ENCODE assay signal across 10 mouse cellular contexts in the genomic region with DNA sequence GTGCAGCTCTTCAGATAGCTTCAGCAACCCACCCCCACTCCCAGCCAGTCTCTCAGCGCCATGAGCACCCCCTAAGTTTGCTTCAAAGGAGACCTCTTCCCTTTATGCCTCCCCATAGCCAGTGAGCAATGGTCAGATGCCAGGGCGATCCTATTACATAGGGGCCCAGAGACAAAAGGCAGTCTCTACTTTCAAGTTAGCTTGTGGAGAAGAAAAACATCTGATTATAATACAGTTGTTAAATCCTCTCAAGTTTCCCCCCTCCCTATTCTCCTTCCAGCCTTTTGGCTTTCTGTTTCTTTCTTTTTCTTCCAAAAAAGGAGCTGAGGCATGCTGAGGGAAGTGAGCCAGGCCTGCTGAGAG.
DNase-seq lines count a peak whose midpoint lies in the region; ATAC-seq and TF ChIP-seq lines count a peak whose summit lies in the region.
"Had no signal": no experiment of that assay in that cellular context is flagged by ENCODE, and none has a peak within 500 bp of the region (broad histone marks: within the 10 kb centered on the region; RNA-seq: fewer than 3 reads in every experiment).

No protein-coding gene starts in this region.

- H3K4me3 ChIP-seq in kidney, embryonic 15.5 days (replicated peaks): no peak overlapping the region
- no peak overlapping the region for H3K4me3 ChIP-seq in embryonic facial prominence, embryonic 12.5 days
- no peak overlapping the region for H3K4me3 ChIP-seq in limb, embryonic 13.5 days
- H3K4me3 ChIP-seq in left cerebral cortex, adult 2 months: no peak overlapping the region
- H3K4me3 ChIP-seq in liver, embryonic 11.5 days (ENCODE audit: low read depth, low read length): no peak overlapping the region
- H3K4me3 ChIP-seq: heart, embryonic 12.5 days had no signal

- no peaks in the 10 kb centered on the region for H3K27me3 ChIP-seq in kidney, embryonic 15.5 days
- no peaks in the 10 kb centered on the region for H3K27me3 ChIP-seq in embryonic facial prominence, embryonic 12.5 days
- peaks cover 4% of the 10 kb centered on the region; the same call in 1 of the 2 replicates for H3K27me3 ChIP-seq in limb, embryonic 13.5 days
- H3K27me3 ChIP-seq in liver, embryonic 11.5 days (replicated peaks; ENCODE audit: control insufficient read depth, insufficient read depth, low read length): no peaks in the 10 kb centered on the region
- H3K27me3 ChIP-seq: heart, embryonic 12.5 days had no signal

- no peak for TF ChIP-seq CTCF in left cerebral cortex, adult 2 months (IDR thresholded peaks at IDR 0.05)

- H3K4me1 ChIP-seq in kidney, embryonic 15.5 days: peaks cover 32% of the 10 kb centered on the region
- peaks cover 32% of the 10 kb centered on the region for H3K4me1 ChIP-seq in embryonic facial prominence, embryonic 12.5 days
- H3K4me1 ChIP-seq in limb, embryonic 13.5 days: peaks cover 76% of the 10 kb centered on the region
- H3K4me1 ChIP-seq in liver, embryonic 11.5 days (replicated peaks; ENCODE audit: control insufficient read depth, insufficient read depth, low read length): peaks cover 16% of the 10 kb centered on the region

- WGBS in kidney, embryonic 15.5 days: 31% methylated on average over 2 of the region's 2 CpGs
- WGBS in embryonic facial prominence, embryonic 12.5 days: 24% methylated on average over 2 of the region's 2 CpGs
- WGBS in limb, embryonic 13.5 days: 26% methylated on average over 2 of the region's 2 CpGs
- WGBS in liver, embryonic 11.5 days: 58% methylated on average over 2 of the region's 2 CpGs

- no peaks in the 10 kb centered on the region for H3K9me3 ChIP-seq in kidney, embryonic 15.5 days (replicated peaks)
- H3K9me3 ChIP-seq in embryonic facial prominence, embryonic 12.5 days: no peaks in the 10 kb centered on the region
- no peaks in the 10 kb centered on the region for H3K9me3 ChIP-seq in limb, embryonic 13.5 days
- H3K9me3 ChIP-seq in liver, embryonic 11.5 days (ENCODE audit: control insufficient read depth, low read length): no peaks in the 10 kb centered on the region
- H3K9me3 ChIP-seq: heart, embryonic 12.5 days had no signal

- H3K27ac ChIP-seq in kidney, embryonic 15.5 days: peak overlapping the region; percentile 56; the same call in 1 of the 2 replicates
- H3K27ac ChIP-seq in embryonic facial prominence, embryonic 12.5 days: peak overlapping the region; percentile 91
- 0 out of 2 replicates have a peak overlapping the region, but pooled peaks have one; percentile 18 for H3K27ac ChIP-seq in limb, embryonic 13.5 days
- H3K27ac ChIP-seq in left cerebral cortex, adult 2 months: no peak overlapping the region
- no peak overlapping the region for H3K27ac ChIP-seq in liver, embryonic 11.5 days (ENCODE audit: low read depth, low read length)
- H3K27ac ChIP-seq: macrophage had no signal

- ATAC-seq in kidney, embryonic 15.5 days (replicated peaks; ENCODE audit: low FRiP score): no peak
- peak; percentile 32; the same call in 1 of the 2 replicates for ATAC-seq in embryonic facial prominence, embryonic 12.5 days (ENCODE audit: insufficient number of reproducible peaks, insufficient read depth, low FRiP score, low TSS enrichment)
- ATAC-seq in limb, embryonic 13.5 days (ENCODE audit: low FRiP score, low read depth): peak; percentile 26; the same call in 1 of the 2 replicates
- ATAC-seq in liver, embryonic 11.5 days (replicated peaks; ENCODE audit: low FRiP score): no peak
- ATAC-seq in megakaryocyte progenitor cell, adult 5-6 weeks (replicated peaks; ENCODE audit: poor library complexity): no peak

- H3K9ac ChIP-seq in kidney, embryonic 15.5 days: no peak overlapping the region
- H3K9ac ChIP-seq in embryonic facial prominence, embryonic 12.5 days: no peak overlapping the region
- H3K9ac ChIP-seq in limb, embryonic 13.5 days: peak overlapping the region; percentile 51; the same call in 1 of the 2 replicates
- no peak overlapping the region for H3K9ac ChIP-seq in liver, embryonic 11.5 days (ENCODE audit: low read depth, low read length)
- H3K9ac ChIP-seq: heart, embryonic 12.5 days had no signal

- no peaks in the 10 kb centered on the region for H3K36me3 ChIP-seq in kidney, embryonic 15.5 days
- no peaks in the 10 kb centered on the region for H3K36me3 ChIP-seq in embryonic facial prominence, embryonic 12.5 days
- H3K36me3 ChIP-seq in limb, embryonic 13.5 days: no peaks in the 10 kb centered on the region
- no peaks in the 10 kb centered on the region for H3K36me3 ChIP-seq in liver, embryonic 11.5 days (ENCODE audit: control insufficient read depth, insufficient read depth, low read length)
- H3K36me3 ChIP-seq: heart, embryonic 12.5 days had no signal

- no peak overlapping the region for H3K4me2 ChIP-seq in kidney, embryonic 15.5 days
- H3K4me2 ChIP-seq in embryonic facial prominence, embryonic 12.5 days (replicated peaks): 0 out of 2 replicates have a peak overlapping the region, but pooled peaks have one; percentile 15
- peak overlapping the region; percentile 30; the same call in 1 of the 2 replicates for H3K4me2 ChIP-seq in limb, embryonic 13.5 days (replicated peaks)
- no peak overlapping the region for H3K4me2 ChIP-seq in liver, embryonic 11.5 days
- H3K4me2 ChIP-seq: heart, embryonic 12.5 days had no signal

- no peak for DNase-seq in kidney, postnatal 36 days
- DNase-seq in NIH3T3 (ENCODE audit: low read depth): peak; percentile 84
- DNase-seq in left cerebral cortex, adult 2 months (ENCODE audit: extremely low spot score in 1 of 2, low spot score in 2 of 2): no peak
- DNase-seq in liver, embryonic 11.5 days (ENCODE audit: low spot score): no peak

- intact Hi-C loops in left cerebral cortex, adult 2 months (cut with DNase I): loop anchor here (5.0 kb wide), 2 partner anchors 82 to 102 kb away; no protein-coding TSS in a partner anchor

Comparison
In these comparisons a context has a peak if more than half of its experiments do, and no peak if none do; other contexts are left out.
1. ATAC-seq: peak in embryonic facial prominence, embryonic 12.5 days (single experiment) and limb, embryonic 13.5 days (single experiment); none in kidney, embryonic 15.5 days (single experiment), liver, embryonic 11.5 days (single experiment) and megakaryocyte progenitor cell, adult 5-6 weeks (single experiment).
2. H3K27ac ChIP-seq: peak in kidney, embryonic 15.5 days (single experiment), embryonic facial prominence, embryonic 12.5 days (single experiment) and limb, embryonic 13.5 days (single experiment); none in left cerebral cortex, adult 2 months (single experiment) and liver, embryonic 11.5 days (single experiment).
3. H3K4me2 ChIP-seq: peak in embryonic facial prominence, embryonic 12.5 days (single experiment) and limb, embryonic 13.5 days (single experiment); none in kidney, embryonic 15.5 days (single experiment) and liver, embryonic 11.5 days (single experiment).